Mouse (Mus musculus) adrenal gland, postnatal 36 days (tissue): ENCODE measurements at regions not wholly inside any gene's neighbourhood (a gene's known extent, or its start where the extent isn't known, plus 50 kb on each side); places are given as distances from the start of the nearest gene placed in this dataset.

Experiments
- DNase-seq, 2 experiments: peaks; one replicate each; pipeline ENCODE4 v3.0.0; 2021; ENCODE audit warnings: mixed read lengths in 1 of 2

- DNase-seq: no peak
These were observed 897.5 kb upstream of the Slc10a2 start for GRCm38 (mm10) chr8:6002612-6003011.

- peak in 1 of 2 experiments; percentile 5 for DNase-seq
These were observed 889.7 kb upstream of the Slc10a2 start for GRCm38 (mm10) chr8:5994846-5995245.

GRCm38 (mm10) chr8:5965403-5966015 is 860.4 kb upstream of the Slc10a2 start:
- no peak for DNase-seq

- DNase-seq: no peak
These were observed 859.1 kb upstream of the Slc10a2 start for GRCm38 (mm10) chr8:5964299-5964698.

- no peak for DNase-seq
These were observed 832.9 kb upstream of the Slc10a2 start for GRCm38 (mm10) chr8:5938057-5938456.

GRCm38 (mm10) chr8:5918136-5918535 is 813.0 kb upstream of the Slc10a2 start:
- no peak for DNase-seq
